In the genomic region with DNA sequence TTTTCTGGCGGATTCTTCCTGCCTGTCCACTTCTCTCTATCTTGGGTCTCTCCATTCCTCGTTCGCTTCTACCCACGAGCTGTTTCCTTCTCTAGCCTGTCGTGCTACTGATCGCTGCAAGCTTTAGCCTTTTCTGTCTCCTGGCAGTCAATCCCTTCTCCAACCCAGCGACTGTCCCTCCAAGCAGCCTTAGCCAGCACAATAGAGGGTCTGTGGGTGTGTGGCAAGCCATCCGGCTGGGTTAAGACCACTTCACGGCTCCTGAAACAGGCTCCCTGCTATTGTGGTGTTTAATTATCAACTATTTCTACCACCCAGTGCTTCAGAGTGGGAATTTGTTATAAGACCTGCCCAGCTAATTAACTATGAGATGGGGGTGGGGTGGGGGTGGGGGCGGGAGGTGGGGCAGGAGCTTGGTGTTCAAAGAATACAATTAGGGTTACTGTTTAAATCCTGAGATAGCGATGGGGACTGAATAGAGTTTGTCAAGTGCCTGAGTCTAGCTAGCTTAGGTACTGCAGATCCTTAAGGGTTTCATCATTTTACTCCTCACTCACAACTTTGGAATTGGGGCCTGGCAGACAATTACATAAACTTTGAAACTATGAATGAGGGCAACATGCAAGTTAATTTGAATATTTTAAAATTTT, we compare ENCODE assay signal across 12 mouse cellular contexts.
DNase-seq lines count a peak whose midpoint lies in the region; ATAC-seq and TF ChIP-seq lines count a peak whose summit lies in the region.
"Had no signal": no experiment of that assay in that cellular context is flagged by ENCODE, and none has a peak within 500 bp of the region (broad histone marks: within the 10 kb centered on the region; RNA-seq: fewer than 3 reads in every experiment).

No protein-coding gene starts in this region.

- no peaks in the 10 kb centered on the region for H3K4me1 ChIP-seq in kidney, adult 2 months (ENCODE audit: control insufficient read depth, insufficient read depth, low read length)
- H3K4me1 ChIP-seq in neural tube, embryonic 11.5 days (ENCODE audit: control insufficient read depth, insufficient read depth, low read length) = no peaks in the 10 kb centered on the region; the same call in 1 of the 2 replicates
- peaks cover 19% of the 10 kb centered on the region for H3K4me1 ChIP-seq in forebrain, embryonic 16.5 days (replicated peaks; ENCODE audit: control insufficient read depth, insufficient read depth, low read length)

- no peaks in the 10 kb centered on the region for H3K9me3 ChIP-seq in neural tube, embryonic 11.5 days (ENCODE audit: control insufficient read depth, low read length)
- H3K9me3 ChIP-seq in forebrain, embryonic 16.5 days (ENCODE audit: control insufficient read depth, low read length) = no peaks in the 10 kb centered on the region

- no peak for TF ChIP-seq CTCF in kidney, adult 2 months (conservative IDR thresholded peaks at IDR 0.05; ENCODE audit: insufficient read depth, insufficient read length, low read depth, low read length)

- no peak overlapping the region for H3K4me3 ChIP-seq in kidney, adult 2 months (ENCODE audit: insufficient read depth, low read depth, low read length)
- H3K4me3 ChIP-seq in neural tube, embryonic 11.5 days (ENCODE audit: low read depth, low read length) = no peak overlapping the region
- no peak overlapping the region for H3K4me3 ChIP-seq in forebrain, embryonic 16.5 days (replicated peaks; ENCODE audit: low read length)

- 13% methylated on average over 11 of the region's 11 CpGs for WGBS in kidney, adult 2 months
- WGBS in neural tube, embryonic 11.5 days = 14% methylated on average over 11 of the region's 11 CpGs
- 1% methylated on average over 11 of the region's 11 CpGs for WGBS in forebrain, embryonic 16.5 days

- no peak overlapping the region for H3K9ac ChIP-seq in neural tube, embryonic 11.5 days (ENCODE audit: low read length)
- no peak overlapping the region for H3K9ac ChIP-seq in forebrain, embryonic 16.5 days (replicated peaks; ENCODE audit: low read depth, low read length)

- no peak for ATAC-seq in neural tube, embryonic 11.5 days (ENCODE audit: insufficient read depth, low FRiP score, low TSS enrichment)
- peak; percentile 52; the same call in 1 of the 2 replicates for ATAC-seq in forebrain, embryonic 16.5 days
- ATAC-seq: hindbrain, postnatal 0 days had no signal

- peak; percentile 0 for DNase-seq in kidney, adult 2 months
- DNase-seq in kidney, adult 18-20 months = no peak
- peak; percentile 20 for DNase-seq in neural tube, embryonic 11.5 days (ENCODE audit: low spot score)
- DNase-seq in neural tube, embryonic 10.5 days (ENCODE audit: extremely low spot score, low spot score) = no peak
- DNase-seq in retina, postnatal 1 day = peak; percentile 63
- DNase-seq in gastrocnemius, postnatal 10 days = no peak
- no peak for DNase-seq in urinary bladder, adult 18-20 months (ENCODE audit: low spot score in 2 of 2)
- DNase-seq: adrenal gland, adult 2 months; lung, adult 2 months; thymus, adult 18-20 months had no signal

- no peaks in the 10 kb centered on the region for H3K36me3 ChIP-seq in kidney, adult 2 months (ENCODE audit: control insufficient read depth, insufficient read depth, low read length)
- H3K36me3 ChIP-seq in neural tube, embryonic 11.5 days (ENCODE audit: control insufficient read depth, insufficient read depth, low read length) = no peaks in the 10 kb centered on the region
- no peaks in the 10 kb centered on the region for H3K36me3 ChIP-seq in forebrain, embryonic 16.5 days (ENCODE audit: control insufficient read depth, insufficient read depth)

- TF ChIP-seq POLR2A in kidney, adult 2 months (IDR thresholded peaks at IDR 0.05; ENCODE audit: low read depth, low read length) = no peak

- no peak overlapping the region for H3K27ac ChIP-seq in kidney, adult 2 months (ENCODE audit: insufficient read depth, low read depth, low read length)
- no peak overlapping the region for H3K27ac ChIP-seq in neural tube, embryonic 11.5 days (ENCODE audit: low read depth, low read length)
- no peak overlapping the region for H3K27ac ChIP-seq in forebrain, embryonic 16.5 days (ENCODE audit: low read length)
- H3K27ac ChIP-seq: hindbrain, postnatal 0 days had no signal

- no peaks in the 10 kb centered on the region for H3K27me3 ChIP-seq in kidney, adult 2 months (replicated peaks; ENCODE audit: control insufficient read depth, insufficient read depth, low read length)
- H3K27me3 ChIP-seq in neural tube, embryonic 11.5 days (ENCODE audit: control insufficient read depth, insufficient read depth, low read length) = no peaks in the 10 kb centered on the region
- H3K27me3 ChIP-seq in forebrain, embryonic 16.5 days (replicated peaks; ENCODE audit: control insufficient read depth, insufficient read depth, low read length) = peaks cover 4% of the 10 kb centered on the region; the same call in 1 of the 2 replicates

- H3K4me2 ChIP-seq in neural tube, embryonic 11.5 days (ENCODE audit: low read depth) = no peak overlapping the region
- peak overlapping the region; percentile 7; the same call in 1 of the 2 replicates for H3K4me2 ChIP-seq in forebrain, embryonic 16.5 days (ENCODE audit: low read length)

Comparison
In these comparisons a context has a peak if more than half of its experiments do, and no peak if none do; other contexts are left out.
1. DNase-seq: peak in kidney, adult 2 months (single experiment), neural tube, embryonic 11.5 days (single experiment) and retina, postnatal 1 day (single experiment); none in kidney, adult 18-20 months (single experiment), neural tube, embryonic 10.5 days (single experiment), gastrocnemius, postnatal 10 days (single experiment) and urinary bladder, adult 18-20 months (0 of 2).